Mouse (Mus musculus) lung, adult 2 months (tissue): ENCODE results near the gene Amacr.

ENCODE experiments used
- CTCF ChIP-seq: fragments of 200-500 bp; IDR thresholded peaks from 2 replicates; pipeline ENCODE4 v1.5.1; 2011; ENCODE audit warnings: mild to moderate bottlenecking, low read length, control low read depth; ENCODE audit not compliant: insufficient read depth
- POLR2A ChIP-seq: fragments of 200-500 bp; IDR thresholded peaks from 2 replicates; pipeline ENCODE4 v1.6.1; 2011; ENCODE audit warnings: low read depth, mild to moderate bottlenecking, control low read depth, low read length, borderline replicate concordance; ENCODE audit errors: extremely low read depth

GRCm38 (mm10) chr15:11008756-11009155, 27.2 kb downstream of the Amacr start:
- TF ChIP-seq CTCF, result no peak
- no peak for TF ChIP-seq POLR2A
